Mouse (Mus musculus) macrophage (primary cell): ENCODE results near the gene Ino80d. TPM values are rescaled to one million over a fixed set of nuclear protein-coding genes. Genes with fewer than 3 reads are reported as not detected.
"Not testable (repeated sequence)": the region's sequence is repeated elsewhere in the genome, so short reads cannot be mapped to it uniquely, and the experiment has no call there.

Source experiments
- H3K27ac ChIP-seq: fragments of 350-480 bp; formaldehyde crosslinking; 2 replicates; pipeline ENCODE4 v1.9.0; 2021
- H3K36me3 ChIP-seq: fragments of 350-480 bp; formaldehyde crosslinking; 2 replicates; pipeline ENCODE4 v1.9.0; 2021; ENCODE audit errors: inconsistent target
- H3K4me3 ChIP-seq: fragments of 350-480 bp; formaldehyde crosslinking; 2 replicates; pipeline ENCODE4 v1.9.0; 2021; ENCODE audit errors: inconsistent target
- H3K79me2 ChIP-seq: fragments of 350-480 bp; formaldehyde crosslinking; 2 replicates; pipeline ENCODE4 v1.9.0; 2021; ENCODE audit errors: inconsistent target
- WGBS: methylation state at CpG from one replicate; pipeline ENCODE4 v1.1.7; 2026; ENCODE audit warnings: inconsistent platforms; ENCODE audit not compliant: missing documents; 5-methylcytosine and 5-hydroxymethylcytosine counted together
- polyA plus RNA-seq: library from polyadenylated mRNA; stranded (reverse); fragments of 250-400 nt; gene quantifications from 3 replicates; pipeline ENCODE4 v1.2.4, GENCODE M21; 2018; ENCODE audit warnings: inconsistent platforms
- total RNA-seq, 78 experiments: library from RNA; depleted of rRNA; stranded (reverse); fragments of 250-400 nt; gene quantifications; 1 replicate in 9 of 78; 2 replicates in 24 of 78; 3 replicates in 43 of 78; 4 replicates in 2 of 78; pipeline ENCODE4 v1.2.4; 2018; ENCODE audit warnings: inconsistent platforms in 56 of 78

The Ino80d gene
- 100 to 1,000 TPM in 9 of 26 experiments, 10 to 100 TPM in 17; 65.4 to 185 (median 91.0) TPM for total RNA-seq (2018; cell fraction: chromatin; rRNA removed)
- total RNA-seq (2018; cell fraction: cytosol; rRNA removed) = 10 to 100 TPM; 19.3 to 40.1 (median 24.8) TPM
- 100 to 1,000 TPM in 3 of 26 experiments, 10 to 100 TPM in 23; 53.0 to 142 (median 67.5) TPM for total RNA-seq (2018; cell fraction: nucleus; rRNA removed)
- 6.5 to 8.3 TPM (median 7.6 TPM) in 3 replicates for polyA plus RNA-seq

GRCm38 (mm10) chr1:63114136-63114781 is at the start of gene Ino80d:
Gene Ino80d (minus strand): TSS chr1:63114667.
- H3K79me2 ChIP-seq = peaks cover 87% of the 10 kb centered on the region
- WGBS = 1% methylated on average over 30 of the region's 42 CpGs
- peak within 1 kb of the TSS; percentile 87 for H3K4me3 ChIP-seq
- H3K36me3 ChIP-seq = no peaks in the 10 kb centered on the region
- peak within 1 kb of the TSS; percentile 83 for H3K27ac ChIP-seq

- Histone ChIP-seq H3K27ac (no peak overlapping the region), H3K4me3 (no peak overlapping the region), H3K79me2 (no peaks in the 10 kb centered on the region), H3K36me3 (peaks cover 30% of the 10 kb centered on the region)
- 88% methylated on average over 8 of the region's 13 CpGs for WGBS
These were observed 25.8 kb upstream of the Ino80d start for GRCm38 (mm10) chr1:63140231-63140630.

- not testable (repeated sequence) for H3K27ac ChIP-seq, H3K79me2 ChIP-seq, H3K4me3 ChIP-seq
- 100% methylated on average over 1 of the region's 1 CpGs for WGBS
- peaks cover 13% of the 10 kb centered on the region for H3K36me3 ChIP-seq
These were observed 24.1 kb upstream of the Ino80d start for GRCm38 (mm10) chr1:63138586-63138985.

GRCm38 (mm10) chr1:63137971-63138370 is 23.5 kb upstream of the Ino80d start:
- 92% methylated on average over 2 of the region's 2 CpGs for WGBS
- Histone ChIP-seq H3K36me3 (peaks cover 9% of the 10 kb centered on the region; the same call in 1 of the 2 replicates), H3K79me2 (no peaks in the 10 kb centered on the region), H3K27ac (no peak overlapping the region), H3K4me3 (no peak overlapping the region)

- Histone ChIP-seq H3K4me3 (no peak overlapping the region), H3K27ac (no peak overlapping the region), H3K36me3 (no peaks in the 10 kb centered on the region), H3K79me2 (no peaks in the 10 kb centered on the region)
- 89% methylated on average over 3 of the region's 3 CpGs for WGBS
These were observed 20.1 kb upstream of the Ino80d start for GRCm38 (mm10) chr1:63134530-63134929.

GRCm38 (mm10) chr1:63131766-63132165 is 17.3 kb upstream of the Ino80d start:
- H3K79me2 ChIP-seq = no peaks in the 10 kb centered on the region
- H3K27ac ChIP-seq = no peak overlapping the region
- no peaks in the 10 kb centered on the region for H3K36me3 ChIP-seq
- 92% methylated on average over 11 of the region's 11 CpGs for WGBS
- H3K4me3 ChIP-seq = no peak overlapping the region

GRCm38 (mm10) chr1:63130883-63131282 is 16.4 kb upstream of the Ino80d start:
- no peaks in the 10 kb centered on the region for H3K36me3 ChIP-seq
- no peak overlapping the region for H3K4me3 ChIP-seq
- 18% methylated on average over 2 of the region's 2 CpGs for WGBS
- no peak overlapping the region for H3K27ac ChIP-seq
- H3K79me2 ChIP-seq = no peaks in the 10 kb centered on the region

GRCm38 (mm10) chr1:63129857-63130690 is 15.6 kb upstream of the Ino80d start:
- 6% methylated on average over 11 of the region's 18 CpGs for WGBS
- peak overlapping the region; percentile 19; the same call in 1 of the 2 replicates for H3K4me3 ChIP-seq
- peak overlapping the region; percentile 46 for H3K27ac ChIP-seq

GRCm38 (mm10) chr1:63129273-63129672 is 14.8 kb upstream of the Ino80d start:
- WGBS = 71% methylated on average over 2 of the region's 3 CpGs

More at GRCm38 (mm10) chr1:63129857-63130690, 15.6 kb upstream of the Ino80d start:
- Histone ChIP-seq H3K36me3 (0 out of 2 replicates have a peak, but pooled peaks cover 5% of the 10 kb centered on the region), H3K79me2 (no peaks in the 10 kb centered on the region)

GRCm38 (mm10) chr1:63126206-63126605 is 11.7 kb upstream of the Ino80d start:
- no peaks in the 10 kb centered on the region; the same call in 1 of the 2 replicates for H3K79me2 ChIP-seq
- peaks cover 23% of the 10 kb centered on the region; the same call in 1 of the 2 replicates for H3K36me3 ChIP-seq
- 51% methylated on average over 3 of the region's 3 CpGs for WGBS
- H3K4me3 ChIP-seq = no peak overlapping the region
- no peak overlapping the region for H3K27ac ChIP-seq

More at GRCm38 (mm10) chr1:63129273-63129672, 14.8 kb upstream of the Ino80d start:
- H3K4me3 ChIP-seq = peak overlapping the region; percentile 19; the same call in 1 of the 2 replicates
- H3K36me3 ChIP-seq = 0 out of 2 replicates have a peak, but pooled peaks cover 5% of the 10 kb centered on the region
- H3K27ac ChIP-seq = no peak overlapping the region
- H3K79me2 ChIP-seq = no peaks in the 10 kb centered on the region

GRCm38 (mm10) chr1:63123823-63124450 is 9.5 kb upstream of the Ino80d start:
- peaks cover 23% of the 10 kb centered on the region; the same call in 1 of the 2 replicates for H3K36me3 ChIP-seq
- peaks cover 16% of the 10 kb centered on the region for H3K79me2 ChIP-seq
- H3K4me3 ChIP-seq = no peak overlapping the region
- H3K27ac ChIP-seq = no peak overlapping the region
- 88% methylated on average over 5 of the region's 6 CpGs for WGBS

GRCm38 (mm10) chr1:63122005-63122404 is 7.5 kb upstream of the Ino80d start:
- Histone ChIP-seq H3K4me3 (no peak overlapping the region), H3K79me2 (peaks cover 35% of the 10 kb centered on the region), H3K36me3 (peaks cover 23% of the 10 kb centered on the region; the same call in 1 of the 2 replicates), H3K27ac (no peak overlapping the region)
- 23% methylated on average over 6 of the region's 6 CpGs for WGBS

GRCm38 (mm10) chr1:63120382-63120781 is 5.9 kb upstream of the Ino80d start:
- peaks cover 21% of the 10 kb centered on the region; the same call in 1 of the 2 replicates for H3K36me3 ChIP-seq
- 83% methylated on average over 2 of the region's 2 CpGs for WGBS
- H3K4me3 ChIP-seq = no peak overlapping the region
- H3K79me2 ChIP-seq = peaks cover 52% of the 10 kb centered on the region
- peak overlapping the region; percentile 69 for H3K27ac ChIP-seq

- Histone ChIP-seq H3K36me3 (peaks cover 18% of the 10 kb centered on the region; the same call in 1 of the 2 replicates), H3K79me2 (peaks cover 59% of the 10 kb centered on the region), H3K27ac (peak overlapping the region; percentile 69), H3K4me3 (no peak overlapping the region)
- WGBS = 10% methylated on average over 4 of the region's 4 CpGs
These were observed 5.2 kb upstream of the Ino80d start for GRCm38 (mm10) chr1:63119675-63120074.
